Mouse (Mus musculus) erythroblast, embryonic 14.5 days (primary cell): ENCODE data around the gene Chrna7. TPM values are rescaled to one million over a fixed set of nuclear protein-coding genes. Genes with fewer than 3 reads are reported as not detected.

Source experiments
- H3K27me3 ChIP-seq: 2 replicates; pipeline ENCODE4 v1.6.1; 2012; ENCODE audit warnings: inconsistent platforms; ENCODE audit not compliant: control insufficient read depth
- H3K36me3 ChIP-seq: 2 replicates; pipeline ENCODE4 v1.6.1; 2012; ENCODE audit warnings: mild to moderate bottlenecking, inconsistent platforms; ENCODE audit not compliant: control insufficient read depth
- H3K4me1 ChIP-seq: 2 replicates; pipeline ENCODE4 v1.6.1; 2012; ENCODE audit warnings: inconsistent platforms; ENCODE audit not compliant: control insufficient read depth
- H3K4me3 ChIP-seq: replicated peaks from 2 replicates; pipeline ENCODE3; 2012; ENCODE audit warnings: moderate library complexity, mild to moderate bottlenecking, inconsistent platforms
- H3K9me3 ChIP-seq: 2 replicates; pipeline ENCODE4 v1.6.1; 2012; ENCODE audit warnings: low read length, inconsistent platforms, mixed read lengths; ENCODE audit not compliant: control insufficient read depth
- GATA1 ChIP-seq: IDR thresholded peaks from 2 replicates; pipeline ENCODE4 v1.6.1; 2012; ENCODE audit warnings: low read length, inconsistent platforms, mixed read lengths
- TAL1 ChIP-seq: IDR thresholded peaks from 3 replicates; pipeline ENCODE4 v1.6.1; 2012; ENCODE audit warnings: low read length, inconsistent platforms, mixed read lengths
- polyA plus RNA-seq: library from polyadenylated mRNA; stranded (reverse); fragments of >175 nt; gene quantifications from 2 replicates; pipeline ENCODE4 v1.2.3, GENCODE M21; 2012

Chrna7 gene
- polyA plus RNA-seq, 1 experiment, result not detected

DNA sequence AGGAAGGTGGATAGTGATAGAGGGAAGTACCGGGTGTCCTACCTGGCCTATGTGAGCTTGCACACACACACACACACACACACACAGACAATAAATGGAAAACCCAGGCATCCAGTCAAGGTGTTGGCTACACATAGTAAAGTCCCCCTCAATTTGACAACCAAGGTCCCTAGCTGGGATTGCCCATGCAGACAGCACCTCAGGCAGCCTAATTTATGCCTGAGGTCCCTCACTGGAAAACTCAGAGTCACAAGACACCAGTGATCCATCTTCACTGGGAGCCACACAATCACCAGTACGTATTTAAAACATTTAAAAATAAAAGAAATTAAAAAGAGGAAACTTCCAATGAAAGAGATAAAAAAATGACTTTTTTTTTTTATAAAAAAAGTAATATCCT lies 99.1 kb downstream of the Chrna7 start:
- no peak overlapping the region for H3K4me3 ChIP-seq
- no peaks in the 10 kb centered on the region for H3K36me3 ChIP-seq
- no peaks in the 10 kb centered on the region for H3K27me3 ChIP-seq
- H3K4me1 ChIP-seq, result no peaks in the 10 kb centered on the region
- H3K9me3 ChIP-seq, result no peaks in the 10 kb centered on the region; the same call in 1 of the 2 replicates
- TF ChIP-seq GATA1, result no peak
- TF ChIP-seq TAL1, result no peak

DNA sequence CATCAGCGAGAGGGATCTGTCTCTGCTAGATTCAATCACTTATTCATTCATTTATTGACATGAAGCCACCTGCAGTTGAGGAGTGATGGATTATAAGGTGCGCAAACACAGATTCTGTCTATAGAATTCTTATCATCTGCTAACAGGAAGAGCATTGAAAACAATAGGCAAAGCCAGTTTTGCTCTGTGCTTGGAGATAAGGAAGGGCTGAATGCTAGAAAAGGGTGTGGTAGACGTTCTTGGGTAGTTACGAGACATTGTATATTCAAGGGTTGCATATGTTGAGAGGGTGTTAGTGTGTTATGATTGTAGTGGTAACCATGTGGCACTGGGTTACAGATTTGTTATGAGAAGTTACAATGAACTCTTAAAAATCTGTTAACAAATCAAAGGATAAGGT lies 103.0 kb downstream of the Chrna7 start:
- TF ChIP-seq GATA1 (no peak), TAL1 (no peak)
- no peaks in the 10 kb centered on the region for H3K9me3 ChIP-seq
- H3K36me3 ChIP-seq, result no peaks in the 10 kb centered on the region
- no peaks in the 10 kb centered on the region for H3K4me1 ChIP-seq
- no peak overlapping the region for H3K4me3 ChIP-seq
- no peaks in the 10 kb centered on the region for H3K27me3 ChIP-seq

- no peaks in the 10 kb centered on the region for H3K27me3 ChIP-seq
- no peaks in the 10 kb centered on the region for H3K36me3 ChIP-seq
- no peak overlapping the region for H3K4me3 ChIP-seq
- TF ChIP-seq GATA1 (no peak), TAL1 (no peak)
- H3K4me1 ChIP-seq, result no peaks in the 10 kb centered on the region
- no peaks in the 10 kb centered on the region for H3K9me3 ChIP-seq
These were observed 126.4 kb downstream of the Chrna7 start for GRCm38 (mm10) chr7:63085954-63086353.

DNA sequence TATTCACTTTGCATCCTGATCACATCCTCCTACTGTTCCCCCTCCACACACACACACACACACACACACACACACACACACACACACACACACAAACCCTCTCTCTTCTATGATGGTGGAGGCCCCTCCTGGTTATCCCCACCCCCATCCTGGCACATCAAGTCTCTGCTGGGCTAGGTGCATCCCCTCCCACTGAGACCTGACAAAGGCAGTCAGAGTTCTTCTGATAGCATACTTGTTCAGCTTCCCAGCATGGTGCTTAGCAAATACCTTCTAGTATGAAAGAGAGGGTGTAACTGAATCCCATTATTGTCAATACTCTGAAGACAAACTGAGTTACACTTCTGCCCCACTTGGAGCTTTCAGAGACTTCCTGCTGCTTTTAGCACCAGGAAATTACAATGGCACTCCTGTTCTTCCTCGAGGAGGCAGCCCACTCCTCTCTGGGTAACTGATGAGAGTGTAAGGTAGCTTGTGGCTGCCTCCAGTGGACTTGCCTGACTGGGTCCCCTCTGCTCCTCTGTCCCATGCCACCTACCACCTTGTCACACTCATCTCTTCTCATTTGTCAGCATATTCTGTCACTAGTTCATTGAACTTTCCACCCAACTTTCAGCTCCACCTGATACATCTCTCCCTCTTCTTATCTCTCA lies 127.9 kb downstream of the Chrna7 start:
- H3K27me3 ChIP-seq, result no peaks in the 10 kb centered on the region
- no peaks in the 10 kb centered on the region for H3K4me1 ChIP-seq
- H3K36me3 ChIP-seq, result no peaks in the 10 kb centered on the region
- TF ChIP-seq TAL1, result no peak
- no peak for TF ChIP-seq GATA1
- no peaks in the 10 kb centered on the region for H3K9me3 ChIP-seq
- no peak overlapping the region for H3K4me3 ChIP-seq

- TF ChIP-seq TAL1 (no peak), GATA1 (no peak)
- no peaks in the 10 kb centered on the region for H3K27me3 ChIP-seq
- H3K9me3 ChIP-seq, result no peaks in the 10 kb centered on the region
- no peaks in the 10 kb centered on the region for H3K4me1 ChIP-seq
- H3K4me3 ChIP-seq, result no peak overlapping the region
- no peaks in the 10 kb centered on the region for H3K36me3 ChIP-seq
These were observed 151.4 kb downstream of the Chrna7 start for GRCm38 (mm10) chr7:63060996-63061395.

Other genes starting within 250 kb of the Chrna7 start
- 0.06 TPM in 1 of 2 replicates, not detected in the other for gene Otud7a, start 232.2 kb upstream of the Chrna7 start, polyA plus RNA-seq